Mouse (Mus musculus): Measurements from ENCODE around the gene Tmtc2. TPM values are rescaled to one million over a fixed set of nuclear protein-coding genes. Genes with fewer than 3 reads are reported as not detected.

The Tmtc2 gene
- polyA plus RNA-seq, 1 experiment from 2014 or later, result 3.7 TPM

DNA sequence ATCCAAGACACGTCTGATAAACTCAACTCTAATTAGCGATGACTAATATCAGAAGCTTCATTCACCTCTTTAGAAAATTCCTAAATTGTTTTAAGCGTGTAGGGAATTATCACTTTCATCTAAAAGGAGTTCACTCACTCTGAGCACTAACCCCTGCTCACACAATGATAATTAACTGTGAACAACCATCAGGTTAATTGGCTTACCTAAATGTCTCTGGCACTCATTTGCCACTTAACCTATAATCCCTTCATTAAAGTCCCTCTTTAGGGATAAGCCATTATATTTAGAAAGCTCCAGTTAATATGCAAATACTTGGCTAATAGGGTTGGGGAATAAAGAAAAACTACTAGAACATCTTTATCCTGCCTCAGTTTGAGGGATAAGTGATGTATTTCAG is 151.1 kb downstream of the Tmtc2 start:
- Histone ChIP-seq H3K9ac (ENCODE audit: low read length) (no peak overlapping the region), H3K27me3 (ENCODE audit: control insufficient read depth, insufficient read depth, low read length) (no peaks in the 10 kb centered on the region), H3K4me3 (ENCODE audit: low read depth, low read length) (no peak overlapping the region), H3K4me2 (no peak overlapping the region), H3K36me3 (ENCODE audit: control insufficient read depth, insufficient read depth, low read length) (no peaks in the 10 kb centered on the region), H3K4me1 (ENCODE audit: control insufficient read depth, insufficient read depth, low read length) (no peaks in the 10 kb centered on the region), H3K9me3 (ENCODE audit: control insufficient read depth, low read length) (no peaks in the 10 kb centered on the region), H3K27ac (ENCODE audit: low read depth, low read length) (no peak overlapping the region)
- DNase-seq (ENCODE audit: low spot score, missing footprints) (no peak), ATAC-seq (ENCODE audit: low FRiP score) (no peak)
- 67% methylated on average over 3 of the region's 3 CpGs for WGBS

DNA sequence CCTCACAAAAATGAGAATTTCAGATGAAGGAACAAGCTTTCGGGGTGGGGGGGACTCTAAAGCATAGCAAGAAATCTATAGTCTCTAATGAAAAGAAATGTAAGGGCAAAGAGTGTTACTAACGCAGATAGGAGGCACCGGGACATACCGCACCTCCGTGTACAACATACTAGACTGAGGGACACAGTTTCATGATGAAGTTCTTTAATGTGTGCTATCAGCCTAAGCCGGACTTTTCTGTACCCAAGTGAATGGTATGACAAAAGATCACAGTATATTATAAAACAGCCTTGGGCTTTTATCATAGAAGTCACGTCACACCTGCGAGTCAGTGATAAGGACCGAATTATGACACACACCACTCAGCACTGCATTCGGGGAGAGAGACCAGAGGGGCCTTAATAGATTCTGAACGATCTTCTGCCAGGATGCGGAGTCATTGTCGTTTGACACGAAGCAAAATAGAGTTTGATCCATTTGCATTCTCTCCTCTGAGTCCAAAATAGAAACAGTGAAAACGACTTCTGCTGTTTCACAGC is 156.3 kb downstream of the Tmtc2 start:
- H3K27me3 ChIP-seq (ENCODE audit: control insufficient read depth, insufficient read depth, low read length), result no peaks in the 10 kb centered on the region
- no peak overlapping the region for H3K27ac ChIP-seq (ENCODE audit: low read depth, low read length)
- no peak overlapping the region for H3K4me3 ChIP-seq (ENCODE audit: low read depth, low read length)
- no peaks in the 10 kb centered on the region for H3K9me3 ChIP-seq (ENCODE audit: control insufficient read depth, low read length)
- H3K9ac ChIP-seq (ENCODE audit: low read length), result no peak overlapping the region
- DNase-seq (ENCODE audit: low spot score, missing footprints), result no peak
- H3K36me3 ChIP-seq (ENCODE audit: control insufficient read depth, insufficient read depth, low read length), result no peaks in the 10 kb centered on the region
- ATAC-seq (ENCODE audit: low FRiP score), result no peak
- 86% methylated on average over 15 of the region's 15 CpGs for WGBS
- H3K4me1 ChIP-seq (ENCODE audit: control insufficient read depth, insufficient read depth, low read length), result no peaks in the 10 kb centered on the region
- no peak overlapping the region for H3K4me2 ChIP-seq

DNA sequence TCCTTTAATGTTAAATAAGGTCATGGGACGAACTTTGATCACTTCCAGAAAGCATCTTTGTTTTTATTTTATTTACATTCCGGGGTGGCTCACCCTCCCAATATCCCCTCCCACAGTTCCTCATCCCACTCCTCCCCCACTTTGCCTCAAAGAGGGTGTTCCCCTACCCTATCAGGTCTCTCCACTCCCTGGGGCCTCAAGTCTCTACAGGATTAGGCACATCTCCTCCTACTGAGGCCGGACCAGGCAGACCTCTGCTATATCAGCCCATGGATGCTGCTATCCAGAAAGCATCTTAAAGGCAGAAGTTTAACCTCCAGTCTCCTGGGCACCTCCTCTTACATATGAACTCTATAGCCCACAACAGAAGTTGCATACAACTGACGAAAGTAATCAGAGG is 157.7 kb downstream of the Tmtc2 start:
- H3K4me2 ChIP-seq, result no peak overlapping the region
- no peak overlapping the region for H3K9ac ChIP-seq (ENCODE audit: low read length)
- WGBS, result 80% methylated on average over 4 of the region's 4 CpGs
- no peak for ATAC-seq (ENCODE audit: low FRiP score)
- H3K9me3 ChIP-seq (ENCODE audit: control insufficient read depth, low read length), result no peaks in the 10 kb centered on the region
- no peaks in the 10 kb centered on the region for H3K27me3 ChIP-seq (ENCODE audit: control insufficient read depth, insufficient read depth, low read length)
- no peak overlapping the region for H3K4me3 ChIP-seq (ENCODE audit: low read depth, low read length)
- H3K27ac ChIP-seq (ENCODE audit: low read depth, low read length), result no peak overlapping the region
- no peaks in the 10 kb centered on the region for H3K36me3 ChIP-seq (ENCODE audit: control insufficient read depth, insufficient read depth, low read length)
- no peaks in the 10 kb centered on the region for H3K4me1 ChIP-seq (ENCODE audit: control insufficient read depth, insufficient read depth, low read length)
- DNase-seq (ENCODE audit: low spot score, missing footprints), result no peak

DNA sequence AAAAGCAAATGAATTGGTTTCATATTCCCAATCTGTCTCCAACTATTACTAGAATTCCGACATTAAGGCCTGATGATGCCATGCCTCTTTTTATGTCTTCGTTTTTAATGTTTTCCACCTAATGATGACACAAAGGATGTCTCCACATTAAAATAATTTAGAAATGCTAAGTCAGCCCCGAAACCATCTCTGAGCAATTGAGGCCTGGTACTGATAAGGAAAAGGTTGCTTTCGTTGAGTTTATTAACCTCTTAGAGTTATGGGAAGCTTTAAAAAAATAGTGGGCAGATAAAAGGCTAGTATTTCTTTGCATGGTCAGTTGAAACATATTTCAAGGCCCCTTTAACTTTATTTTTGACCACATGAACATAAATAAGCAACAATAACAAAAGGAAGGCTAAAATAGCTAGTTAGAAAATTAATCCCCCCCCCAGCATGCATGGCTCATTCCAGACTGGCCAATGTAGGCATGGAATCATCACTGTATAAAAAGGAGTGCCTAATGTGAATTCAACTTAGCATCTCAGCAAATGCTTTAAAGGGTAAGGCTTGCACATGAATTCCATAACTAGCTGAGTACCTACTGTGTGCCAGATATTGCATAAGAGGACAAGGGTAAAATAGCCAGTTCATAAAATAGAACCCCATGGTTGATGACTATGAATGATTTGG is 168.3 kb downstream of the Tmtc2 start:
- Histone ChIP-seq H3K27me3 (ENCODE audit: control insufficient read depth, insufficient read depth, low read length) (no peaks in the 10 kb centered on the region), H3K9me3 (ENCODE audit: control insufficient read depth, low read length) (no peaks in the 10 kb centered on the region; the same call in 1 of the 2 replicates), H3K9ac (ENCODE audit: low read length) (no peak overlapping the region), H3K36me3 (ENCODE audit: control insufficient read depth, insufficient read depth, low read length) (no peaks in the 10 kb centered on the region), H3K4me1 (ENCODE audit: control insufficient read depth, insufficient read depth, low read length) (no peaks in the 10 kb centered on the region), H3K27ac (ENCODE audit: low read depth, low read length) (no peak overlapping the region), H3K4me2 (no peak overlapping the region), H3K4me3 (ENCODE audit: low read depth, low read length) (no peak overlapping the region)
- no peak for ATAC-seq (ENCODE audit: low FRiP score)
- no peak for DNase-seq (ENCODE audit: low spot score, missing footprints)
- 96% methylated on average over 4 of the region's 4 CpGs for WGBS

DNA sequence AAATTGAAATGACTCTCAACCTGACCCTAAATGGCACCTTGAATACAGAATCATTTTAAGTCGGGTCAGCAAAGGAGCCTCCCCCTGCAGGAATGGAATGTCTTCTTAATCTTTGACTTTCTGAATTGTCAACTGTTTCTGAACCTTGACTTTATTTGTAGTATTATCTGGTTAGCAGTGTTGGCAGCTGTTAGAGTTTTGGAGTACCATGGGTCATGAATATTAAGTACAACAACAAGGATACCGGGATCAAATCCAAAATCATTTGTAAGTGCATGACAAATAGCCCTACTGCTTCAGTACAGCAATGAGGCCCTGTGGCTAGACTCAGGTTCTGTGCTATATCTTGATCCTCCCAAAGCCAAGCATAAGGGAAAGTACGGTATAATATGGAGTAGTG is 170.3 kb downstream of the Tmtc2 start:
- WGBS, result 81% methylated on average over 3 of the region's 3 CpGs
- Histone ChIP-seq H3K4me2 (no peak overlapping the region), H3K27me3 (ENCODE audit: control insufficient read depth, insufficient read depth, low read length) (no peaks in the 10 kb centered on the region), H3K27ac (ENCODE audit: low read depth, low read length) (no peak overlapping the region), H3K9ac (ENCODE audit: low read length) (no peak overlapping the region), H3K36me3 (ENCODE audit: control insufficient read depth, insufficient read depth, low read length) (no peaks in the 10 kb centered on the region), H3K9me3 (ENCODE audit: control insufficient read depth, low read length) (no peaks in the 10 kb centered on the region; the same call in 1 of the 2 replicates), H3K4me1 (ENCODE audit: control insufficient read depth, insufficient read depth, low read length) (no peaks in the 10 kb centered on the region), H3K4me3 (ENCODE audit: low read depth, low read length) (no peak overlapping the region)
- no peak for DNase-seq (ENCODE audit: low spot score, missing footprints)
- no peak for ATAC-seq (ENCODE audit: low FRiP score)

DNA sequence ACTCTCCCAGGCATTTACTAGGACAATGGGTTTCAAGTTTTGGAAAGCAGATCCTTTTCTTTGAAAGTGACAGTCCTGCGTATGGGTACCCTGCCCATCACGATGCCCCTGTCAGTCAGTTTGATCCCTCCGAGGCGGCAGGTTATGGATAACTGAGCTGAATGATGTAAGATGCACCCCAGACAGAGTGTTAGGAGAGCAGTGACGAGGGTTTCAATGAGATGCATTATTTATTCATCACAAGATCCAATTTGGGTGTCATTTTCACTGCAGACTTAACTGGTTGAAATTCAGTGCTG is 171.8 kb downstream of the Tmtc2 start:
- 69% methylated on average over 5 of the region's 5 CpGs for WGBS
- no peak overlapping the region for H3K4me3 ChIP-seq (ENCODE audit: low read depth, low read length)
- H3K9ac ChIP-seq (ENCODE audit: low read length), result no peak overlapping the region
- DNase-seq (ENCODE audit: low spot score, missing footprints) (no peak), ATAC-seq (ENCODE audit: low FRiP score) (peak; percentile 55; the same call in 1 of the 2 replicates)
- H3K27me3 ChIP-seq (ENCODE audit: control insufficient read depth, insufficient read depth, low read length), result no peaks in the 10 kb centered on the region
- H3K9me3 ChIP-seq (ENCODE audit: control insufficient read depth, low read length), result no peaks in the 10 kb centered on the region; the same call in 1 of the 2 replicates
- H3K4me1 ChIP-seq (ENCODE audit: control insufficient read depth, insufficient read depth, low read length), result no peaks in the 10 kb centered on the region
- no peak overlapping the region for H3K4me2 ChIP-seq
- H3K27ac ChIP-seq (ENCODE audit: low read depth, low read length), result no peak overlapping the region
- H3K36me3 ChIP-seq (ENCODE audit: control insufficient read depth, insufficient read depth, low read length), result no peaks in the 10 kb centered on the region

DNA sequence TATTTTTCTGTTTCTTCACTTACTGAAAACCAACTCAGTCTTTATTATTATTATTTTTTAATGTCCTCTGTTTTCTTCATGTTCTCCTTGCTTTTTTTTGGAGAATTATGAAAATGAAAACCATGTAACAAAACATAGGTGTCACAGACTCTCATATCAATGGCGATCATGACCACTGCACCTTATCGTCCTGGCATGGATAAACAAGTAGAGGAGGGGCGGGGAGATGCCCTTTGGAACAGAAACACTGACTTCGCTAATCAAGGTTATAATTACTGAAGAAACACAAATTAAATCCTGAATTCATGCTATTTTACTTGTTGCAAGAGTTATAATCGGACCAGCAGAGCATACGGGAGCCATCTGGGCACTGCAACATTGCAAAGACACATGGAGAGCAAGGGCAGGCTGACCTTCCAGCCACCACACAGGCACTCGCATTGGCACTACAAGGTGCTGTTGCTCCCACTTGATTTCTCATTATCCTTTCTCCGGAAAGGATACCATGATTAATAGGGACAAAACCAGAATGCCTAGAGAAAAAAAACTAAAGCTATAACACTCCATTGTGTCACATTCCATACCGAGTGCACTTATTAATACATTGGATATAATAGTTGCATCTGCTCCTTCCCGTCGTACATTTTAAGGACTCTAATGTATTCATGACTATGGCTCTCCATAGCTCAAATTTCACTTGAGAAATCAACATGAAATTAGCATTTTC is 172.3 kb downstream of the Tmtc2 start:
- Histone ChIP-seq H3K36me3 (ENCODE audit: control insufficient read depth, insufficient read depth, low read length) (no peaks in the 10 kb centered on the region), H3K27ac (ENCODE audit: low read depth, low read length) (no peak overlapping the region), H3K27me3 (ENCODE audit: control insufficient read depth, insufficient read depth, low read length) (no peaks in the 10 kb centered on the region), H3K9me3 (ENCODE audit: control insufficient read depth, low read length) (no peaks in the 10 kb centered on the region; the same call in 1 of the 2 replicates), H3K4me3 (ENCODE audit: low read depth, low read length) (no peak overlapping the region), H3K4me2 (no peak overlapping the region), H3K4me1 (ENCODE audit: control insufficient read depth, insufficient read depth, low read length) (no peaks in the 10 kb centered on the region), H3K9ac (ENCODE audit: low read length) (no peak overlapping the region)
- DNase-seq (ENCODE audit: low spot score, missing footprints) (no peak), ATAC-seq (ENCODE audit: low FRiP score) (peak; percentile 2; the same call in 1 of the 2 replicates)
- 87% methylated on average over 11 of the region's 11 CpGs for WGBS

DNA sequence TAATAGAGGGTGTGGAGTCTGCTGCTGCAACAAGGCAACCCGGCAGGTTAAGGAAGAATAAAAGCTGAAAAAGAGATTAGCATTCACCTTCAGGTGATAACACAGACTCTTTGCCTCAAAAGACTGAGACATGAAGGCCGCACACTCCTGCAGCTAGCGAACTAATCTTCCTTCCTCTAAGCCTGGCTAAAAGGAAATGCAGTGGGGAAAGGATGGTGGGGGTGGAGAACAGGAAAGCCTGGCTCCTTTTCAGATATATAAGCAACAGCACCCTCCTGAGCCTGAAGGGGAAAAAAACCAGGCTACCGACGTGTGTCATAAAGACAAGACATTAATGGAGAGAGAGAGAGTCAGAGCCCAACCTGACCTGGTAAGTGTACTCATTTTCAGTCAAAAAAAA is 174.9 kb downstream of the Tmtc2 start:
- DNase-seq (ENCODE audit: low spot score, missing footprints) (no peak), ATAC-seq (ENCODE audit: low FRiP score) (no peak)
- no peak overlapping the region for H3K4me2 ChIP-seq
- H3K36me3 ChIP-seq (ENCODE audit: control insufficient read depth, insufficient read depth, low read length), result no peaks in the 10 kb centered on the region
- no peaks in the 10 kb centered on the region for H3K9me3 ChIP-seq (ENCODE audit: control insufficient read depth, low read length)
- H3K27ac ChIP-seq (ENCODE audit: low read depth, low read length), result no peak overlapping the region
- no peaks in the 10 kb centered on the region for H3K4me1 ChIP-seq (ENCODE audit: control insufficient read depth, insufficient read depth, low read length)
- H3K27me3 ChIP-seq (ENCODE audit: control insufficient read depth, insufficient read depth, low read length), result no peaks in the 10 kb centered on the region
- 58% methylated on average over 5 of the region's 5 CpGs for WGBS
- H3K9ac ChIP-seq (ENCODE audit: low read length), result no peak overlapping the region
- H3K4me3 ChIP-seq (ENCODE audit: low read depth, low read length), result no peak overlapping the region

DNA sequence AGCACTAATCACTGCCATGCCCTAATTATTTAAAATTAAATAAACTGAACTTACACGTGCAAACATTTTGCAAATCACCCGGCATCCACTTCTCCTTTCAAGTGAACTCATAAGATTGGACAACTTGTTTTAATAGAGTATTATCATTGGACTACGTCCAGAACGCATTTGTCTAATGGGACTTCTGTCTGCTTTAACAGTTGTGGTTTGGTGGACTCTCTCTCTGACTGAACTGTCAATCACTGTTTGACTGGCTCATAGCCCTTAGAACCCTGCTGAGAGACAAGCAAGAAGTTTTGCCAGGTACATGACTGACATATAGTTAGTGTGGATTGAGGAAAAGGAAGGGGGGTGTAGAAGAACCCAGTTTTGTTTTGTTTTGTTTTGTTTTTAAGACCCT is 190.2 kb downstream of the Tmtc2 start:
- H3K4me1 ChIP-seq (ENCODE audit: control insufficient read depth, insufficient read depth, low read length), result peaks cover 2% of the 10 kb centered on the region; the same call in 1 of the 2 replicates
- no peak for ATAC-seq (ENCODE audit: low FRiP score)
- H3K4me2 ChIP-seq, result no peak overlapping the region
- no peak overlapping the region for H3K4me3 ChIP-seq (ENCODE audit: low read depth, low read length)
- no peaks in the 10 kb centered on the region for H3K9me3 ChIP-seq (ENCODE audit: control insufficient read depth, low read length)
- H3K9ac ChIP-seq (ENCODE audit: low read length), result no peak overlapping the region
- DNase-seq (ENCODE audit: low spot score, missing footprints), result no peak
- no peak overlapping the region for H3K27ac ChIP-seq (ENCODE audit: low read depth, low read length)
- no peaks in the 10 kb centered on the region for H3K27me3 ChIP-seq (ENCODE audit: control insufficient read depth, insufficient read depth, low read length)
- 82% methylated on average over 4 of the region's 4 CpGs for WGBS
- H3K36me3 ChIP-seq (ENCODE audit: control insufficient read depth, insufficient read depth, low read length), result no peaks in the 10 kb centered on the region
